Mouse (Mus musculus) heart, embryonic 16.5 days (tissue): ENCODE measurements around the gene Ccdc167. TPM values are rescaled to one million over a fixed set of nuclear protein-coding genes. Genes with fewer than 3 reads are reported as not detected.

Source experiments
- ATAC-seq: fragments of 200-750 bp; cut with Nextera tagmentation; replicated peaks from 2 replicates; pipeline ENCODE4 v1.8.0; 2017; ENCODE audit warnings: moderate number of reproducible peaks; ENCODE audit not compliant: insufficient read depth, low FRiP score; ENCODE audit errors: extremely low read depth
- H3K27ac ChIP-seq: fragments of 300-500 bp; sonication (generic); 2 replicates; pipeline ENCODE4 v1.5.1; 2014; ENCODE audit warnings: mild to moderate bottlenecking, low read length, control low read depth, moderate library complexity
- H3K27me3 ChIP-seq: fragments of 300-500 bp; sonication (generic); 2 replicates; pipeline ENCODE4 v1.6.1; 2014; ENCODE audit warnings: low read length, mixed read lengths; ENCODE audit not compliant: control insufficient read depth, insufficient read depth
- H3K36me3 ChIP-seq: fragments of 300-500 bp; sonication (generic); 2 replicates; pipeline ENCODE4 v1.6.1; 2014; ENCODE audit not compliant: control insufficient read depth, insufficient read depth
- H3K4me1 ChIP-seq: fragments of 300-500 bp; sonication (generic); 2 replicates; pipeline ENCODE4 v1.6.1; 2014; ENCODE audit warnings: low read length, mixed read lengths; ENCODE audit not compliant: control insufficient read depth, insufficient read depth
- H3K4me2 ChIP-seq: fragments of 300-500 bp; sonication (generic); 2 replicates; pipeline ENCODE4 v1.6.1; 2014; ENCODE audit warnings: low read depth, mild to moderate bottlenecking, control low read depth, low read length
- H3K4me3 ChIP-seq: fragments of 300-500 bp; sonication (generic); 2 replicates; pipeline ENCODE4 v1.5.1; 2014; ENCODE audit warnings: mild to moderate bottlenecking, control low read depth, low read length
- H3K9ac ChIP-seq: fragments of 300-500 bp; sonication (generic); 2 replicates; pipeline ENCODE4 v1.6.1; 2014; ENCODE audit warnings: low read length, control low read depth
- H3K9me3 ChIP-seq: fragments of 300-500 bp; sonication (generic); replicated peaks from 2 replicates; pipeline ENCODE4 v1.6.1; 2016; ENCODE audit warnings: low read length; ENCODE audit not compliant: control insufficient read depth
- WGBS: fragments of 180-500 bp; shearing (Covaris S2); extraction: QIAGEN DNeasy Blood & Tissue Kit; methylation state at CpG from one replicate; pipeline ENCODE4 v1.1.7; 2014; 5-methylcytosine and 5-hydroxymethylcytosine counted together
- polyA plus RNA-seq: library from polyadenylated mRNA; unstranded; fragments of >200 nt; fragmentation: Nextera tagmentation; extraction: Ambion mirVana; gene quantifications from 2 replicates; pipeline ENCODE4 v1.2.1, GENCODE M21; 2015

The Ccdc167 gene
- polyA plus RNA-seq: 11.7 and 12.5 TPM in 2 replicates

GRCm38 (mm10) chr17:29716732-29717445 is at the start of gene Ccdc167:
TSS of gene Ccdc167 (minus strand) at chr17:29717044.
- Histone ChIP-seq H3K4me3 (peak within 1 kb of the TSS; percentile 60), H3K9ac (peak within 1 kb of the TSS; percentile 69), H3K27ac (no peak within 1 kb of the TSS), H3K27me3 (no peaks in the 10 kb centered on the region), H3K4me2 (peak within 1 kb of the TSS; percentile 79), H3K36me3 (no peaks in the 10 kb centered on the region), H3K9me3 (no peaks in the 10 kb centered on the region; the same call in 1 of the 2 replicates), H3K4me1 (peaks cover 17% of the 10 kb centered on the region)
- ATAC-seq: peak; percentile 99
- WGBS: 5% methylated on average over 41 of the region's 41 CpGs

- no peak overlapping the region for H3K4me3 ChIP-seq
- no peaks in the 10 kb centered on the region for H3K27me3 ChIP-seq
- peaks cover 14% of the 10 kb centered on the region for H3K4me1 ChIP-seq
- no peak overlapping the region for H3K4me2 ChIP-seq
- 81% methylated on average over 9 of the region's 9 CpGs for WGBS
- ATAC-seq: no peak
- H3K27ac ChIP-seq: no peak overlapping the region
- H3K36me3 ChIP-seq: no peaks in the 10 kb centered on the region
- no peak overlapping the region for H3K9ac ChIP-seq
- peaks cover 4% of the 10 kb centered on the region; the same call in 1 of the 2 replicates for H3K9me3 ChIP-seq
These were observed 48.5 kb upstream of the Ccdc167 start for GRCm38 (mm10) chr17:29765380-29765779.

DNA sequence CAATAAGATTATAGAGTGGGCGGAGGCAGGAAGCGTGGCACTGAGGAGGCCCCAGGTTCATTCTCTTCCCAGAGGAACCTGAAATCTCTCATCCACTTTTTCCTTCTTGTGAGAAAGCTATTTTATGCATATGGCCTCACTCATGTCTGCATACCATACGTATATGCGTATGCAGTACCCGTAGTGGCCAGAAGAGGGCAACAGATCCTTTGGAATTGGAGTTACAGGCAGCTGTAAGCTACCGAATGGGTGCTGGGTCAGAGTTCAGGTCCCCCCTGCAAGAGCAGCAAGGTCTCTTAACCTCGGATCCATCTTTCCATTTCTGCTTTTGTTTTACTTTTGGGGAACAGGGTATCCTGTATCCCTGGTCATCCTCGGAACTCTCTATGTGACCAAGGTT is 45.7 kb upstream of the Ccdc167 start:
- no peak for ATAC-seq
- Histone ChIP-seq H3K4me3 (no peak overlapping the region), H3K9me3 (peaks cover 4% of the 10 kb centered on the region; the same call in 1 of the 2 replicates), H3K4me2 (no peak overlapping the region), H3K27me3 (no peaks in the 10 kb centered on the region), H3K9ac (no peak overlapping the region), H3K4me1 (peaks cover 14% of the 10 kb centered on the region), H3K36me3 (no peaks in the 10 kb centered on the region), H3K27ac (no peak overlapping the region)
- WGBS: 74% methylated on average over 8 of the region's 8 CpGs

DNA sequence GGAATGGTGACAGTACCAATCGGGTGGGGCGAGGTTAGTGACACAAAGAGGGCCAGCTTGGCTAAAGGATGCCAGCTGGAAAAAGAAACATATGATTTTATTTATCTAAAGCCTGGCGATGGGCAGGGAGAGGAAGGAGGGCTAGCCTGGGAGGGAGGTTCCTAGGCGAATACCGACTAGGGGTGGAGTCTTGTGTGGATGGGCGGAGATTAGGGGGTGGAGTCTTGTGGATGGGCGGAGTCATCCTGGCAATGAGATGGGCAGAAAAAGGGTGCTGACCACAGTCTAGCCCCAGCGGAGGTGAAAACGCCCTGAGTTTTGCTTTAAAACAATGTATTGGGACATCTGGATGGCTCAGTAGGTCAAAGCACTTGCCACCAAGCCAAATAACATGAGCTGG is 45.1 kb upstream of the Ccdc167 start:
- Histone ChIP-seq H3K4me3 (no peak overlapping the region), H3K9me3 (peaks cover 4% of the 10 kb centered on the region; the same call in 1 of the 2 replicates)
- ATAC-seq: no peak

DNA sequence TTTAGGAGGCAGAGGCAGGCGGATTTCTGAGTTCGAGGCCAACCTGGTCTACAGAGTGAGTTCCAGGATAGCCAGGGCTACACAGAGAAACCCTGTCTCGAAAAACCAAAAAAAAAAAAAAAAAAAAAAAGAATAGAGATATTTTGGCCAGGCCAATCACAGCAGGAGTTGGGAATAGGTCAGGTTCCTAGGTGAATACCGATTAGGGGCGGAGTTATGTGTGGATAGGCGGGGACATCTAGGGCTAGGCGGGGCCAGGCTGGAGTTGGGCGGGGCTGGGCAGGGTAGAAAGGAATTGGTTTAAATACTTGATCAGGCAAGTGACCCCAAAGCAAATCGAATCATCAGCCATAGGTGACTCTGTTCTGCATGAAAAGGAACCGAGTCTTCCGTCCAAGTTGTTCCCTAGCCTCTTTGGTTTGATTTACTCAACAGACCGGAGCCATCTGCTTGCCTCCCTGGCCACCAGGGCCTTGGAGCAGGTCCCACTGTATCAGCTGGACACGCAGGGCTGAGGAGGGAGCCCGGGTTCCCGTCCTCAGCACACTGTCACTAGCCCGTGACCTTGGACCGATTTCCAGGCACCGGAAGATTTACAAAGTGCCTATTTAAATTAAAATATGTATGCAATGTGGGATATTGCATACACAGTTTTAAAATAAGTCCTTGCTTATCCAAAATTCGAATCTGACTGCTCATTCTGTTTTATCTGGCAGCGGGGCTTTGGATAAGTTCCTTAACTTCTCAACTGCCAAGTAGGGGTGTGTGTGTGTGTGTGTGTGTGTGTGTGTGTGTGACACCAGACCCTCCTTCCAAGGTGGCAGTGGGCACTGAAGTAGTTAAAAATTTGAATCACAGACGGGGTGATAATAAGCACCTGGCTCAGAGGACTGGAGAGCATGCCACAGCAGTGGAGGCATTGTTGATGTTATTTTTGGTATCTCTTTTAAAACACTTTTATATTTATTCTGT is 43.8 kb upstream of the Ccdc167 start:
- ATAC-seq: 0 out of 2 replicates have a peak, but pooled peaks have one; percentile 33
- Histone ChIP-seq H3K4me2 (peak overlapping the region; percentile 44; the same call in 1 of the 2 replicates), H3K4me3 (no peak overlapping the region), H3K27ac (peak overlapping the region; percentile 88), H3K9me3 (peaks cover 4% of the 10 kb centered on the region; the same call in 1 of the 2 replicates), H3K4me1 (peaks cover 9% of the 10 kb centered on the region), H3K27me3 (no peaks in the 10 kb centered on the region), H3K36me3 (no peaks in the 10 kb centered on the region), H3K9ac (peak overlapping the region; percentile 53)
- 68% methylated on average over 20 of the region's 21 CpGs for WGBS

More for the DNA sequence above, 45.1 kb upstream of the Ccdc167 start:
- Histone ChIP-seq H3K36me3 (no peaks in the 10 kb centered on the region), H3K4me1 (peaks cover 11% of the 10 kb centered on the region), H3K27ac (no peak overlapping the region), H3K9ac (no peak overlapping the region), H3K4me2 (no peak overlapping the region), H3K27me3 (no peaks in the 10 kb centered on the region)
- 76% methylated on average over 9 of the region's 9 CpGs for WGBS

GRCm38 (mm10) chr17:29759963-29760362 is 43.1 kb upstream of the Ccdc167 start:
- Histone ChIP-seq H3K9me3 (peaks cover 4% of the 10 kb centered on the region; the same call in 1 of the 2 replicates), H3K4me3 (no peak overlapping the region), H3K36me3 (no peaks in the 10 kb centered on the region), H3K27me3 (no peaks in the 10 kb centered on the region), H3K9ac (peak overlapping the region; percentile 53), H3K4me2 (peak overlapping the region; percentile 44), H3K4me1 (peaks cover 9% of the 10 kb centered on the region), H3K27ac (peak overlapping the region; percentile 88)
- 48% methylated on average over 19 of the region's 19 CpGs for WGBS
- peak; percentile 41; the same call in 1 of the 2 replicates for ATAC-seq

DNA sequence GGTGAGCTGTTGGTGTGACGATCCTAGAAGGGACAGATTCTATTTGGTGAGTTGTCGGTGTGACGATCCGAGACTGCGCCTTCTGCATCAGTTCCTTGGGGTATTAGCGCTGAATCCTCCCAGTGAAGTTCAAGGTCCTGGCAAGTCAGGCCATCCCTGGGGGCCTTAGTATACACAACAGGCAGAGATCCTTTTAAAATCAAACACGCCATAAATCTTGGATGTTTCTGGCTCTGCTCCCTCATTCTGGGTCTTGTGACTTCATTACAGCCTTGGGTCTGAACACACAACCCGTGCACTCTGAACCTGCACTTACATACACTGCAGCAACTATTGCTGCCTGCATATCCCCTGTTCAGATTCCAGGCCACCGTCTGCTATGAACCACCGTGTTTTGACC is 39.5 kb upstream of the Ccdc167 start:
- no peak for ATAC-seq
- Histone ChIP-seq H3K9ac (no peak overlapping the region), H3K27ac (no peak overlapping the region), H3K4me1 (peaks cover 8% of the 10 kb centered on the region), H3K9me3 (no peaks in the 10 kb centered on the region), H3K27me3 (no peaks in the 10 kb centered on the region), H3K36me3 (no peaks in the 10 kb centered on the region), H3K4me3 (no peak overlapping the region), H3K4me2 (no peak overlapping the region)
- 83% methylated on average over 10 of the region's 10 CpGs for WGBS

GRCm38 (mm10) chr17:29754510-29754909 is 37.7 kb upstream of the Ccdc167 start:
- Histone ChIP-seq H3K27me3 (no peaks in the 10 kb centered on the region; the same call in none of the 2 replicates), H3K4me3 (no peak overlapping the region), H3K4me2 (no peak overlapping the region), H3K27ac (no peak overlapping the region), H3K9me3 (no peaks in the 10 kb centered on the region), H3K9ac (peak overlapping the region; percentile 48), H3K36me3 (no peaks in the 10 kb centered on the region), H3K4me1 (no peaks in the 10 kb centered on the region; the same call in 1 of the 2 replicates)
- WGBS: 53% methylated on average over 4 of the region's 4 CpGs
- no peak for ATAC-seq
